Mouse (Mus musculus) forebrain, embryonic 11.5 days (tissue): ENCODE measurements around the gene Gbf1. TPM values are rescaled to one million over a fixed set of nuclear protein-coding genes. Genes with fewer than 3 reads are reported as not detected.

Source experiments
- ATAC-seq: fragments of 200-750 bp; cut with Nextera tagmentation; replicated peaks from 2 replicates; pipeline ENCODE4 v1.8.0; 2017; ENCODE audit warnings: moderate TSS enrichment; ENCODE audit not compliant: low FRiP score
- DNase-seq: peaks from one replicate; pipeline ENCODE4 v3.0.0-alpha.2; 2017; ENCODE audit warnings: low spot score
- H3K27ac ChIP-seq: fragments of 300-500 bp; sonication (generic); 2 replicates; pipeline ENCODE4 v1.5.1; 2014; ENCODE audit warnings: low read depth, low read length
- H3K27me3 ChIP-seq: fragments of 300-500 bp; sonication (generic); 2 replicates; pipeline ENCODE4 v1.6.1; 2014; ENCODE audit warnings: mild to moderate bottlenecking, low read length, mixed read lengths; ENCODE audit not compliant: control insufficient read depth, insufficient read depth
- H3K36me3 ChIP-seq: fragments of 300-500 bp; sonication (generic); 2 replicates; pipeline ENCODE4 v1.6.1; 2014; ENCODE audit warnings: mild to moderate bottlenecking, low read length, moderate library complexity, mixed read lengths; ENCODE audit not compliant: control insufficient read depth, insufficient read depth
- H3K4me1 ChIP-seq: fragments of 300-500 bp; sonication (generic); replicated peaks from 2 replicates; pipeline ENCODE4 v1.6.1; 2014; ENCODE audit warnings: low read length, mixed read lengths; ENCODE audit not compliant: control insufficient read depth, insufficient read depth
- H3K4me2 ChIP-seq: fragments of 300-500 bp; sonication (generic); 2 replicates; pipeline ENCODE4 v1.6.1; 2014; ENCODE audit warnings: low read depth, mild to moderate bottlenecking, low read length, moderate library complexity, mixed read lengths; ENCODE audit not compliant: severe bottlenecking
- H3K4me3 ChIP-seq: fragments of 300-500 bp; sonication (generic); 2 replicates; pipeline ENCODE4 v1.5.1; 2014; ENCODE audit warnings: low read depth, low read length
- H3K9ac ChIP-seq: fragments of 300-500 bp; sonication (generic); 2 replicates; pipeline ENCODE4 v1.6.1; 2014; ENCODE audit warnings: low read length
- H3K9me3 ChIP-seq: fragments of 300-500 bp; sonication (generic); 2 replicates; pipeline ENCODE4 v1.6.1; 2016; ENCODE audit warnings: low read length, mixed read lengths; ENCODE audit not compliant: control insufficient read depth
- WGBS: fragments of 180-500 bp; shearing (Covaris S2); extraction: QIAGEN DNeasy Blood & Tissue Kit; methylation state at CpG from one replicate; pipeline ENCODE4 v1.1.7; 2014; 5-methylcytosine and 5-hydroxymethylcytosine counted together
- polyA plus RNA-seq: library from polyadenylated mRNA; unstranded; fragments of >200 nt; fragmentation: Nextera tagmentation; extraction: Ambion mirVana; gene quantifications from 2 replicates; pipeline ENCODE4 v1.2.1, GENCODE M21; 2014

Gene Gbf1
- 49.0 and 51.4 TPM in 2 replicates for polyA plus RNA-seq

DNA sequence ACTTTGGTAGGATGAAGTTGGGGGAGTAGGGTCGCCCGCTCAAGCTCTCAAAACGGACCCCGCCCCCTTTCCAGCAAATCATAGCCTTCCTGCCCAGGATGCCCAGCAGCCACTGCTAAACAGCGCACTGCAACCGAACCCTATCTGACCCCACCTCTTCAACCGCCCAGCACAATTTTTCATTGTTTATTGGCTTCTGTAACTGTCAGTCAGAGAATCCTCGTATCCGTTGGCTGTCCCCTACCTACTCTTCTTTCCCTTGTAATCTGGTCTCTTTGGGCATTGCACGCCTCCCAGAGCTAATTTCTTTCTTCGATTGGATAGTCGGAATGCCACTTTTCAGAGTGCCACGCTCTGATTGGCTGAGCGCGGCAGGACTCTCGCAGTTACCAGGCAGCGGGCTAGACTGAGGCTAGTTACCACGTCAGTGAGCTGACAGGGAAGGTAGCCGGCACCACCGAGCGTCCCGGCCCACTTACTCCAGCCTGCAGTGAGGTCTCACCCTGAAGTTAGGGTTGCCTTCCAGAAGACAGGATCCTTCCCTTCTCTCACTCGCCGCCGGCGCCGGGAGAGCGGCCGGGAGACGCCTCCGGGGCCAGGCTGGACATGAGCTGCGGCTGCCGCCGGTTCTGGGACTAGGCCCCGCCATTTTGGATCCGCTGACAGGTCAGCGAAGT lies at the start of gene Gbf1:
TSS of gene Gbf1 (plus strand) at position 383 of the 677 bp plus-strand sequence.
- Histone ChIP-seq H3K4me2 (peak within 1 kb of the TSS; percentile 79), H3K27ac (no peak within 1 kb of the TSS), H3K4me3 (peak within 1 kb of the TSS; percentile 71), H3K36me3 (no peaks in the 10 kb centered on the region), H3K27me3 (peaks cover 32% of the 10 kb centered on the region), H3K4me1 (peaks cover 16% of the 10 kb centered on the region), H3K9me3 (no peaks in the 10 kb centered on the region), H3K9ac (peak within 1 kb of the TSS; percentile 69)
- DNase-seq (peak; percentile 93), ATAC-seq (peak; percentile 99)
- WGBS, result under 1% methylated on average over 37 of the region's 37 CpGs

GRCm38 (mm10) chr19:46103437-46104186 lies 48.7 kb upstream of the Gbf1 start:
- Histone ChIP-seq H3K4me3 (no peak overlapping the region), H3K9me3 (no peaks in the 10 kb centered on the region), H3K4me1 (no peaks in the 10 kb centered on the region), H3K27me3 (no peaks in the 10 kb centered on the region), H3K36me3 (no peaks in the 10 kb centered on the region), H3K27ac (no peak overlapping the region), H3K4me2 (no peak overlapping the region), H3K9ac (no peak overlapping the region)
- DNase-seq (no peak), ATAC-seq (no peak)
- 92% methylated on average over 6 of the region's 6 CpGs for WGBS

- no peak for DNase-seq
- Histone ChIP-seq H3K36me3 (no peaks in the 10 kb centered on the region), H3K4me3 (no peak overlapping the region), H3K9ac (no peak overlapping the region), H3K4me2 (no peak overlapping the region), H3K4me1 (no peaks in the 10 kb centered on the region), H3K27ac (no peak overlapping the region), H3K9me3 (no peaks in the 10 kb centered on the region), H3K27me3 (no peaks in the 10 kb centered on the region)
- no peak for ATAC-seq
- 76% methylated on average over 2 of the region's 2 CpGs for WGBS
Observed at GRCm38 (mm10) chr19:46104187-46104557, 48.1 kb upstream of the Gbf1 start.

GRCm38 (mm10) chr19:46110214-46110613 lies 42.1 kb upstream of the Gbf1 start:
- Histone ChIP-seq H3K27me3 (no peaks in the 10 kb centered on the region), H3K36me3 (no peaks in the 10 kb centered on the region), H3K9ac (no peak overlapping the region), H3K4me2 (no peak overlapping the region), H3K9me3 (no peaks in the 10 kb centered on the region), H3K4me3 (no peak overlapping the region), H3K27ac (no peak overlapping the region), H3K4me1 (no peaks in the 10 kb centered on the region)
- DNase-seq (no peak), ATAC-seq (no peak)
- WGBS, result 65% methylated on average over 2 of the region's 2 CpGs

DNA sequence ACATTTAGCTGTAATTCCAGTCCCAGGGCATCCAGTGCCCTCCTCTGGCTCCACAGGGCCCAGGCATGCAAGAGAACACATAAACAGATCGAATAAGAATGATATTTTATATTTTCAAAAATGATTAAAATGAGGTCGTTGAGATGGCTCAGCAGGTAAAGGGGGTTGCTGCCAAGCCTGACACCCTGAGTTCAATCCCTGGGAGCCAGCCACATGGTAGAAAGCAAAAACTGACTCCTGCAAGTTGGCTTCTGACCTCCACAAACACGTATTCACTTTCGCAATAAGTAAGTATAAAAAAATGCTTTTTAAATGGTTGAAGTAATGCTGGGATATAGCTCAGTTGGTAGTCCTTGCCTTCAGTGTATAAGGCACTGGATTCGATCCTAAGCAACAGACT lies 41.5 kb upstream of the Gbf1 start:
- Histone ChIP-seq H3K36me3 (no peaks in the 10 kb centered on the region), H3K4me3 (no peak overlapping the region), H3K27me3 (no peaks in the 10 kb centered on the region), H3K27ac (no peak overlapping the region), H3K4me2 (no peak overlapping the region), H3K4me1 (no peaks in the 10 kb centered on the region), H3K9me3 (no peaks in the 10 kb centered on the region), H3K9ac (no peak overlapping the region)
- no peak for ATAC-seq
- no peak for DNase-seq
- 91% methylated on average over 5 of the region's 5 CpGs for WGBS

GRCm38 (mm10) chr19:46114617-46115016 lies 37.7 kb upstream of the Gbf1 start:
- ATAC-seq, result no peak
- H3K4me3 ChIP-seq, result no peak overlapping the region
- H3K36me3 ChIP-seq, result no peaks in the 10 kb centered on the region
- no peak overlapping the region for H3K27ac ChIP-seq
- H3K9ac ChIP-seq, result no peak overlapping the region
- DNase-seq, result no peak
- H3K27me3 ChIP-seq, result no peaks in the 10 kb centered on the region
- no peaks in the 10 kb centered on the region for H3K4me1 ChIP-seq
- no peaks in the 10 kb centered on the region for H3K9me3 ChIP-seq
- 58% methylated on average over 4 of the region's 4 CpGs for WGBS
- no peak overlapping the region for H3K4me2 ChIP-seq

GRCm38 (mm10) chr19:46119458-46119857 lies 32.9 kb upstream of the Gbf1 start:
- H3K9me3 ChIP-seq, result no peaks in the 10 kb centered on the region
- no peak overlapping the region for H3K4me2 ChIP-seq
- H3K27ac ChIP-seq, result no peak overlapping the region
- H3K4me1 ChIP-seq, result no peaks in the 10 kb centered on the region
- no peaks in the 10 kb centered on the region for H3K27me3 ChIP-seq
- no peaks in the 10 kb centered on the region for H3K36me3 ChIP-seq
- no peak for DNase-seq
- no peak overlapping the region for H3K4me3 ChIP-seq
- no peak overlapping the region for H3K9ac ChIP-seq
- ATAC-seq, result no peak
- WGBS, result 89% methylated on average over 3 of the region's 3 CpGs

DNA sequence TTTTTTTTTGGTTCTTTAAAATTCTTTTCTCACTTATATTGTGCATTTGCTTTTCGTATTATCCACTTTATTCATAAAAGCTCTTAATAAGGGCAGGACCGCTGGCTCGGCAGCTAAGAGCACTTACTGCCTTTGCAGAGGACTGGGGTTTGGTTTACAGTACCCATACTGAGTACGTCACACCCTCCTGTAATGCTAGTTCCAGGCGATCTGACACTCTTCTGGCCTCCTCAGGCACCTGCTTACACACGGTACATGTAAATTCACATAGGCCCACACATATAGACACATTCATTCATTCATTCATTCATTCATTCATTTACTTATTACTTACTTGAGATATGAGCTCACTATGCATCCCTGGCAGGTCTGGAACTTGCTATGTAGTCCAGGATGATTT lies 31.4 kb upstream of the Gbf1 start:
- DNase-seq, result no peak
- WGBS, result 80% methylated on average over 6 of the region's 6 CpGs
- Histone ChIP-seq H3K27me3 (no peaks in the 10 kb centered on the region), H3K9ac (no peak overlapping the region), H3K4me1 (no peaks in the 10 kb centered on the region), H3K36me3 (no peaks in the 10 kb centered on the region), H3K4me2 (no peak overlapping the region), H3K9me3 (no peaks in the 10 kb centered on the region), H3K27ac (no peak overlapping the region), H3K4me3 (no peak overlapping the region)
- ATAC-seq, result no peak

DNA sequence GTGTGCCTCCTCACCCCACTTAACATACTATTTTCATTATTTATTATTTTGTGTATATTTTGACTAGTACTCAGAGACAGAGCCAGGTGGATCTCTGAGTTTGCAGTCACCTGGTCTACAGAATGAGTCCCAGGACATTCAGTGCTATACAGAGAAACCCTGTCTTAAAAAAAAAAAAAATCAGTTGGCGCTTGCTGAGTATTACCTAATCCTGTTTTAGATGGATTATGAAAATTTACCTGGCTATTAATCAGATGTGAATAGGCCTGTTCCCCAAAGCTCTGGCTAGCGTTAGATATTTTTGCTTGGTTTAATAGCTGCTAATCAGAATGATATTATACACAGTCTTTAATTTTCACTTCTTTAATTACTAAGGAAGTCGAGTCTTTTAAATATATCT lies 28.4 kb upstream of the Gbf1 start:
- Histone ChIP-seq H3K27ac (no peak overlapping the region), H3K4me1 (no peaks in the 10 kb centered on the region), H3K9ac (no peak overlapping the region), H3K36me3 (no peaks in the 10 kb centered on the region), H3K4me3 (no peak overlapping the region), H3K4me2 (no peak overlapping the region), H3K9me3 (no peaks in the 10 kb centered on the region), H3K27me3 (no peaks in the 10 kb centered on the region)
- ATAC-seq (no peak), DNase-seq (no peak)
- WGBS, result 85% methylated on average over 3 of the region's 3 CpGs
